Comparison of ENCODE assay signal across 15 mouse cellular contexts in the genomic region with DNA sequence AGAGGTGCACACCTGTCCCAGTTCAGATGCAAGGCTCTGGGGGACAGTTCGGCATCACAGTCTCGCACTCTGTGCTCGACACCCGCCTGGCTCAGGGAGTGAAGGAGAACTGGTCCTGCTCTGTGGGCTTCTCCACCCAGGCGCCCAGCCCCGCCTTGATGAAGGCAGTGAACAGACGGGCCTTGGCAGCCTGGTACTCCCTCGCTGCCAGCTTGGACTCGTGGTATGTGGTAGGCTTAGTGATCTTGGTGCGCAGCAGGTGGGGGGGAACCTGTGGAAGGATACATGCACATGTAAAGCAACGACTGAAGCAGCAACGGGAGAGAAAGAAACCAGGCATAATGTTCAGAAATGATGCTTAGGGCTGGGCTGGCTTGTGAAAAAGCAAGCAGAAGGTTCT. TPM values are rescaled to one million over a fixed set of nuclear protein-coding genes. Genes with fewer than 3 reads are reported as not detected.
DNase-seq lines count a peak whose midpoint lies in the region.
"Had no signal": no experiment of that assay in that cellular context is flagged by ENCODE, and none has a peak within 500 bp of the region (broad histone marks: within the 10 kb centered on the region; RNA-seq: fewer than 3 reads in every experiment).

No protein-coding gene starts in this region.

- DNase-seq in heart, adult 11 months = peak; percentile 91
- no peak for DNase-seq in heart, adult 9 months (ENCODE audit: low spot score in 2 of 2)
- DNase-seq in right cerebral cortex, adult 18-20 months = peak; percentile 30
- no peak for DNase-seq in right cerebral cortex, postnatal 4 days
- peak; percentile 89 to 92 for DNase-seq in cerebellum, postnatal 25 days
- no peak for DNase-seq in kidney, postnatal 14 days
- DNase-seq in forebrain, embryonic 10.5 days (ENCODE audit: extremely low spot score, low spot score) = no peak
- DNase-seq: heart, postnatal 36 days; kidney, adult 2 months; kidney, postnatal 36 days; thymus, postnatal 25 days had no signal

- no peaks in the 10 kb centered on the region for H3K4me1 ChIP-seq in forebrain, embryonic 10.5 days
- H3K4me1 ChIP-seq: embryonic facial prominence, embryonic 15.5 days; forebrain, embryonic 13.5 days; neural tube, embryonic 12.5 days had no signal

- no peaks in the 10 kb centered on the region for H3K9me3 ChIP-seq in forebrain, embryonic 10.5 days
- H3K9me3 ChIP-seq: embryonic facial prominence, embryonic 15.5 days; forebrain, embryonic 13.5 days; neural tube, embryonic 12.5 days had no signal

- H3K4me3 ChIP-seq in forebrain, embryonic 10.5 days = no peak overlapping the region
- H3K4me3 ChIP-seq: embryonic facial prominence, embryonic 15.5 days; forebrain, embryonic 13.5 days; neural tube, embryonic 12.5 days had no signal

- H3K27me3 ChIP-seq in forebrain, embryonic 10.5 days (ENCODE audit: poor library complexity, severe bottlenecking) = no peaks in the 10 kb centered on the region
- H3K27me3 ChIP-seq: embryonic facial prominence, embryonic 15.5 days; forebrain, embryonic 13.5 days; neural tube, embryonic 12.5 days had no signal

- H3K27ac ChIP-seq in forebrain, embryonic 10.5 days = no peak overlapping the region
- H3K27ac ChIP-seq: embryonic facial prominence, embryonic 15.5 days; forebrain, embryonic 13.5 days; liver, embryonic 14.5 days; neural tube, embryonic 12.5 days had no signal

- whole genome bisulfite sequencing in forebrain, embryonic 10.5 days = 95% methylated on average over 12 of the region's 12 CpGs

- H3K36me3 ChIP-seq in forebrain, embryonic 10.5 days (replicated peaks) = peaks cover 12% of the 10 kb centered on the region; the same call in 1 of the 2 replicates
- H3K36me3 ChIP-seq: embryonic facial prominence, embryonic 15.5 days had no signal

RNA-seq across cellular contexts. Expression of a gene that starts 35.7 kb away (rescaled TPM):
- polyA plus RNA-seq in forebrain, embryonic 10.5 days (2016; fragmentation: Nextera tagmentation; extraction: Ambion mirVana) = 69.6 and 72.9 TPM in 2 replicates

Comparison
In these comparisons a context has a peak if more than half of its experiments do, and no peak if none do; other contexts are left out.
1. DNase-seq: peak in heart, adult 11 months (single experiment), right cerebral cortex, adult 18-20 months (single experiment) and cerebellum, postnatal 25 days (2 of 2); none in heart, adult 9 months (0 of 2), right cerebral cortex, postnatal 4 days (single experiment), kidney, postnatal 14 days (single experiment) and forebrain, embryonic 10.5 days (single experiment).